Mouse (Mus musculus) heart, embryonic 16.5 days (tissue): ENCODE data around the gene Plxna3. TPM values are rescaled to one million over a fixed set of nuclear protein-coding genes. Genes with fewer than 3 reads are reported as not detected.

ENCODE experiments used
- ATAC-seq: fragments of 200-750 bp; cut with Nextera tagmentation; replicated peaks from 2 replicates; pipeline ENCODE4 v1.8.0; 2017; ENCODE audit warnings: moderate number of reproducible peaks; ENCODE audit not compliant: insufficient read depth, low FRiP score; ENCODE audit errors: extremely low read depth
- H3K27ac ChIP-seq: fragments of 300-500 bp; sonication (generic); 2 replicates; pipeline ENCODE4 v1.5.1; 2014; ENCODE audit warnings: mild to moderate bottlenecking, low read length, control low read depth, moderate library complexity
- H3K27me3 ChIP-seq: fragments of 300-500 bp; sonication (generic); 2 replicates; pipeline ENCODE4 v1.6.1; 2014; ENCODE audit warnings: low read length, mixed read lengths; ENCODE audit not compliant: control insufficient read depth, insufficient read depth
- H3K36me3 ChIP-seq: fragments of 300-500 bp; sonication (generic); 2 replicates; pipeline ENCODE4 v1.6.1; 2014; ENCODE audit not compliant: control insufficient read depth, insufficient read depth
- H3K4me1 ChIP-seq: fragments of 300-500 bp; sonication (generic); 2 replicates; pipeline ENCODE4 v1.6.1; 2014; ENCODE audit warnings: low read length, mixed read lengths; ENCODE audit not compliant: control insufficient read depth, insufficient read depth
- H3K4me2 ChIP-seq: fragments of 300-500 bp; sonication (generic); 2 replicates; pipeline ENCODE4 v1.6.1; 2014; ENCODE audit warnings: low read depth, mild to moderate bottlenecking, control low read depth, low read length
- H3K4me3 ChIP-seq: fragments of 300-500 bp; sonication (generic); 2 replicates; pipeline ENCODE4 v1.5.1; 2014; ENCODE audit warnings: mild to moderate bottlenecking, control low read depth, low read length
- H3K9ac ChIP-seq: fragments of 300-500 bp; sonication (generic); 2 replicates; pipeline ENCODE4 v1.6.1; 2014; ENCODE audit warnings: low read length, control low read depth
- H3K9me3 ChIP-seq: fragments of 300-500 bp; sonication (generic); replicated peaks from 2 replicates; pipeline ENCODE4 v1.6.1; 2016; ENCODE audit warnings: low read length; ENCODE audit not compliant: control insufficient read depth
- WGBS: fragments of 180-500 bp; shearing (Covaris S2); extraction: QIAGEN DNeasy Blood & Tissue Kit; methylation state at CpG from one replicate; pipeline ENCODE4 v1.1.7; 2014; 5-methylcytosine and 5-hydroxymethylcytosine counted together
- polyA plus RNA-seq: library from polyadenylated mRNA; unstranded; fragments of >200 nt; fragmentation: Nextera tagmentation; extraction: Ambion mirVana; gene quantifications from 2 replicates; pipeline ENCODE4 v1.2.1, GENCODE M21; 2015

The Plxna3 gene
- polyA plus RNA-seq, 1 experiment from 2014 or later = 3.3 TPM

- ATAC-seq = no peak
- Histone ChIP-seq H3K9ac (no peak overlapping the region), H3K4me2 (no peak overlapping the region), H3K27ac (no peak overlapping the region), H3K36me3 (no peaks in the 10 kb centered on the region), H3K4me1 (no peaks in the 10 kb centered on the region), H3K9me3 (no peaks in the 10 kb centered on the region), H3K27me3 (no peaks in the 10 kb centered on the region), H3K4me3 (no peak overlapping the region)
- WGBS = 37% methylated on average over 11 of the region's 11 CpGs
Observed at GRCm38 (mm10) chrX:74359171-74359570, 30.3 kb downstream of the Plxna3 start.

DNA sequence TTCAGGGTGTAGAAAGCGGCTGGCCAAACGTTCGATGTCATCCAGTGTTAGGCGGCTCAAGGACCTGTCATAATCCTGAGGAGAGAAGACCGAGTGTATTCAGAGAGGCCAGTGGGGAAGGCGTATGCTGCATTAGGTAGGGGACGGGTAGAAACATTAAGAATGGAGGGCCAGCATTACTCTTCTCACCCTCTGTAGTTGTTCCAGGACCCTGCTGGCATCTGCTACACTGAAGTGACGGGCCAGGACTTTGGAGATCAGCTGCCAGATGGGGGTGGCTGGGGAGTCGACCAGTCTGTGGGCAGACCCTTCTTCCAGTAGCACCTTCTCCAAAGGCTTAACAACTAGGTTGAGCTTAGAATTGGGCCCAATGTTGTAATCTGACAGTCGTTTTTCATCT, 38.6 kb downstream of the Plxna3 start:
- H3K27ac ChIP-seq = no peak overlapping the region
- H3K9ac ChIP-seq = peak overlapping the region; percentile 84
- WGBS = 43% methylated on average over 10 of the region's 10 CpGs
- H3K36me3 ChIP-seq = peaks cover 7% of the 10 kb centered on the region; the same call in 1 of the 2 replicates
- no peaks in the 10 kb centered on the region for H3K27me3 ChIP-seq
- peak overlapping the region; percentile 72 for H3K4me3 ChIP-seq
- peak; percentile 7; the same call in 1 of the 2 replicates for ATAC-seq
- H3K4me2 ChIP-seq = peak overlapping the region; percentile 71
- H3K9me3 ChIP-seq = no peaks in the 10 kb centered on the region
- peaks cover 10% of the 10 kb centered on the region for H3K4me1 ChIP-seq

DNA sequence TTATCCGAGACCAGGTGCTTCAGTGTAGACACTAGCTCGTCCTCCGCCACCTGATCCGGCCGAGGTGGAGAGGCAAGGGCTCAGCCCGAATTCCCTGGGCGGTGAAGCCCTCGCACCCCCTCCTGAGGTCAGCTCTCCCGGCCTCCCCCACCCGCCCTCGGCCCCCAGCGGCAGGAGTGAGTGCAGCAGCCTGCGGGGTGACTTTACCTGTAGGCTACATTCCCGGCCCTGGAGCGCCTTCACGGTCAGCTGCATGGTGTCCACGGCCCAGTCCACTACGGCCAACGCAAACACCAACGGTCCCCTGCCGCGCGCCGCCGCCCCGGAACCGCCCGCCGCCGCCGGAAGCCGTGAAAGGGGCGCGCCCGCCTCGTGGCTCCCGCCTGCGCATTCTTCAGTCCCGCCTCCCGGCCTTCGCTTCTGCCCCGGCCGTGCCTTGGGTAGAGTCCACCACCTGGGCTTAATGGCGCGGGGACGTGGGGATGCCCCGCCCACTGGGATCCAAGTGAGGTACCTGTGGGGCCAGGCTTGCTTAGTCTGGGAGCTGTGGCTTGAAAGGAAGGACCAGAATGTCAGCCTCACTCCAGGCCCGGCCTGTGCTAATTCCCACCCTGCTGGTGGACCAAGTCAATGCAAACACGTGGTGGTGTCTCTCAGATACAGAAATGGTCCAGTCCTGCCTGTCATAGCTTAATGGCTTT, 39.5 kb downstream of the Plxna3 start:
- peak overlapping the region; percentile 77 for H3K27ac ChIP-seq
- H3K36me3 ChIP-seq = peaks cover 7% of the 10 kb centered on the region; the same call in 1 of the 2 replicates
- WGBS = 19% methylated on average over 42 of the region's 49 CpGs
- peak overlapping the region; percentile 71 for H3K4me2 ChIP-seq
- peak overlapping the region; percentile 84 for H3K9ac ChIP-seq
- no peaks in the 10 kb centered on the region for H3K9me3 ChIP-seq
- H3K4me1 ChIP-seq = peaks cover 10% of the 10 kb centered on the region
- H3K4me3 ChIP-seq = peak overlapping the region; percentile 72
- ATAC-seq = peak; percentile 55
- H3K27me3 ChIP-seq = no peaks in the 10 kb centered on the region

GRCm38 (mm10) chrX:74372888-74373549, 44.2 kb downstream of the Plxna3 start, which contains the start of the genes Ubl4a and Slc10a3:
Gene Ubl4a, minus strand, starts transcription at chrX:74373218.
Gene Slc10a3, minus strand, starts transcription at chrX:74373349.
- peak; percentile 84 for ATAC-seq
- H3K4me1 ChIP-seq = 0 out of 2 replicates have a peak, but pooled peaks cover 3% of the 10 kb centered on the region
- peaks cover 3% of the 10 kb centered on the region; the same call in 1 of the 2 replicates for H3K36me3 ChIP-seq
- peak within 1 kb of the TSS; percentile 68 for H3K9ac ChIP-seq
- WGBS = 16% methylated on average over 32 of the region's 32 CpGs
- H3K9me3 ChIP-seq = no peaks in the 10 kb centered on the region
- H3K4me3 ChIP-seq = peak within 1 kb of the TSS; percentile 63
- no peak within 1 kb of the TSS for H3K27ac ChIP-seq
- no peaks in the 10 kb centered on the region for H3K27me3 ChIP-seq
- H3K4me2 ChIP-seq = peak within 1 kb of the TSS; percentile 72

- Histone ChIP-seq H3K9ac (no peak overlapping the region), H3K27ac (no peak overlapping the region), H3K4me2 (no peak overlapping the region), H3K4me1 (no peaks in the 10 kb centered on the region), H3K4me3 (no peak overlapping the region), H3K36me3 (peaks cover 5% of the 10 kb centered on the region; the same call in 1 of the 2 replicates), H3K9me3 (no peaks in the 10 kb centered on the region), H3K27me3 (no peaks in the 10 kb centered on the region)
- ATAC-seq = no peak
- WGBS = 60% methylated on average over 2 of the region's 2 CpGs
Observed at GRCm38 (mm10) chrX:74384451-74384850, 55.6 kb downstream of the Plxna3 start.

DNA sequence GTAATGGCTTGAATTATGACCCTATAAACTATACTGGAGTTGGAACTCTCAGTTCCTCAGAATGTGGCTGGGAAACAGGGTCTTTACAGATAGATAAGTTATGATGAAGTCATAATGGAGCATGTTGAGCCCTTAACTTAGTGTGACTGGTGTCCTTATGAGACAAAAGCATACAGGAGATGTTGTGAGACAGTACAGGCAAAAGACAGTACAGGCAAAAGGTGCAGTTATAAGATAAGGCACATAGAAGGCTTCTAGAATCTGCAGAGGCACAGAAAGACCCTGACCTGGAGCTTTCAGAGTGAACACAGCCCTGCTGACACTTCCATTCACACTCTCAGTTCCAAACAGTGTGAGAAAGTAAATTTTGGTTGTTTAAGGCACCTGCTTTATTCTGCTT, 59.3 kb downstream of the Plxna3 start:
- H3K27ac ChIP-seq = no peak overlapping the region
- no peaks in the 10 kb centered on the region for H3K9me3 ChIP-seq
- H3K27me3 ChIP-seq = no peaks in the 10 kb centered on the region
- H3K9ac ChIP-seq = no peak overlapping the region
- 0 out of 2 replicates have a peak, but pooled peaks cover 3% of the 10 kb centered on the region for H3K4me1 ChIP-seq
- H3K36me3 ChIP-seq = peaks cover 5% of the 10 kb centered on the region; the same call in 1 of the 2 replicates
- no peak for ATAC-seq
- no peak overlapping the region for H3K4me3 ChIP-seq
- no peak overlapping the region for H3K4me2 ChIP-seq

DNA sequence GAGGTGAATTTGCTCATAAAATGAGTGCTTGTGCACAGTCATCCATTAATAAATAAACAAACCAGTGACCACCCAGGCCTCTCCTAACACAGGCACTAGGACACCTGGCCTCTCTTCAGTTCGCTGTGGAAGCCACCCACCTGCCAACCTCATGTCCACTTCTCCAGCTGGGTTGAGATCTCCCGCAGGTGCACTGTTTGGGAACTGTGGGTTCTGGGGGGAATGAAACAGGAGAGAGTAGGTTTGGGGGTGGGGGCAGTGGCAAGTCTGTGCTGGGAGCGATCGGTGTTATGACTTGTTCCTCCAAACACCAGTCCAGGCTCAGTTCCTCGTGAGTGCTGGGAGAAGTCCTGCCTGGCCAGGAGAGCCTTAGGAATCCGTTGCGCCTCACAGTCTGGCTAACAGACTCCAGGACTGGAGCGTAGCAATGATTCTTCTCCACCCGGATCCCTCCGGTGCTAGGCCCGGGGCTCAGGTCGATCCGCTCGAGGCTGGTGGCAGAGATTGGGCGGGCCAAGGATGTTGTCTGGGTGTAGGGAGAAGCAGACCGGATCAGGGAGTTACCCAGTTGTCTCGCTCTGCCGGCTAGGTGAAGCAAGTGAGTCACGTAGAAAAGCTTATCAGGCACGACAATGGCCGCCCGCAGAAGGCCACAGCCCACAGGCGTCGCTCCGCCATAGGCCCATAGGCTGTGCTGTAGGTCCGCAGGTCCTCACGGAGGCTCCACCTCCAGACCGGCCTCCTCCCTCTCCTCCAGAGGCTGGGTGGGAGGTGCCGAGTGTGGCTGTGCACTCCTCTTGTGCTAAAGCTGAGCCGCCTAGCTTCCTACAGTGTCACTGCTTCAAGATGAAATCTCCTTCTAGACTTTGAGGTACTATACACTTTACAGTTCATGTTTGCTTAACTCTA, 63.9 kb downstream of the Plxna3 start, which contains the start of the genes Fam3a and Ikbkg:
Fam3a (minus strand) TSS at position 738 of the 909 bp plus-strand sequence.
Ikbkg (plus strand) TSS at position 756 of the 909 bp plus-strand sequence.
- Histone ChIP-seq H3K27ac (peak within 1 kb of the TSS; percentile 89), H3K4me3 (peak within 1 kb of the TSS; percentile 66), H3K9ac (peak within 1 kb of the TSS; percentile 83), H3K4me1 (peaks cover 3% of the 10 kb centered on the region; the same call in 1 of the 2 replicates), H3K36me3 (no peaks in the 10 kb centered on the region), H3K9me3 (no peaks in the 10 kb centered on the region), H3K27me3 (no peaks in the 10 kb centered on the region), H3K4me2 (peak within 1 kb of the TSS; percentile 74)
- peak; percentile 100 for ATAC-seq
- WGBS = 21% methylated on average over 30 of the region's 30 CpGs
